Mouse (Mus musculus) CD4-positive, CD25-positive, alpha-beta regulatory T cell (primary cell): ENCODE data around the gene Krtap14. TPM values are rescaled to one million over a fixed set of nuclear protein-coding genes. Genes with fewer than 3 reads are reported as not detected.

Experiments used
- polyA plus RNA-seq: library from polyadenylated mRNA; unstranded; fragments of 100-300 nt; shearing (Covaris generic); gene quantifications from one replicate; pipeline ENCODE4 v1.2.1, GENCODE M21; 2017

Gene Krtap14
- not detected for polyA plus RNA-seq

GRCm38 (mm10) chr16:88826095-88826652 is at the start of gene Krtap14:
TSS of gene Krtap14 (minus strand) at chr16:88826145.

GRCm38 (mm10) chr16:88874169-88874568 is 48.2 kb upstream of the Krtap14 start, which contains the start of gene Krtap19-2:
TSS of gene Krtap19-2 (minus strand) at chr16:88874269.

DNA sequence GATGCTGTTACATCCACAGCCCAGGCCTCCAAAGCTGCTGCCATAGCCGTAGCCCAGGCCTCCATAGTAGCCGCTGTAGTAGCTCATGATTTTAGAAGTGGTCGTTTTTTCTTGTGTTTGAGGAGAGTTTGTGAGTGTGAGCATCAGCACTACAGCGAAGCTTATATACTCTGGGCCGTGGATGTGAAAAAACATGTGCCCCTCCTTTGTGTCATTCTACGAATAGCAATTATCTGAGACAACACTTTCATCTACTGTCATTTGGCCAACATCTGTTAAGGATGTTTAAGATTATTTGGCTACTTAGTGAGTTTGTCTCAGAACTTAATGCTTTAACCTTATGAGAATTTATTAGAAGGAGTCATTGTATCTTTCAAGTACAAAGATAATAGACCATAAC is 43.4 kb upstream of the Krtap14 start, which contains the start of gene Krtap19-1:
Gene Krtap19-1 (minus strand): TSS at position 101 of the 400 bp plus-strand sequence.

DNA sequence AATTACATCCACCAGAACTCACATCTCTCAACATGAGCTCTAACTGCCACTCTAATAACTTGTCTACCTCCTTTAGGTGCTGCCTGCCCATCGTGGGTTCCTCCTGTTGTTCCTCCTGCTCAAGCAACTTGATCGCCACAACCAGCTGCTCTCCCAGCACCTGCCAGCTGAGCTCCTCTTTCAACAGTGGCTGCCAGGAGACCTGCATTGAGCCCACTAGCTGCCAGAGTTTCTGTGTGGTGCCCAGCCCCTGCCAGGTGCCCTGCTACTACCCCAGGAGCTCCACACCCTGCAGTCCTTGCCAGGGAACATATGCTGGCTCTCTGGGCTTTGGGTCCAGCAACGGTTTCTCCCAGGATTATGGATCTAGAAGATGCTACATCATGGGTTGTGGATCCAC is 5.9 kb downstream of the Krtap14 start, which contains the start of gene Krtap15:
Gene Krtap15 (plus strand): TSS at position 150 of the 400 bp plus-strand sequence.

DNA sequence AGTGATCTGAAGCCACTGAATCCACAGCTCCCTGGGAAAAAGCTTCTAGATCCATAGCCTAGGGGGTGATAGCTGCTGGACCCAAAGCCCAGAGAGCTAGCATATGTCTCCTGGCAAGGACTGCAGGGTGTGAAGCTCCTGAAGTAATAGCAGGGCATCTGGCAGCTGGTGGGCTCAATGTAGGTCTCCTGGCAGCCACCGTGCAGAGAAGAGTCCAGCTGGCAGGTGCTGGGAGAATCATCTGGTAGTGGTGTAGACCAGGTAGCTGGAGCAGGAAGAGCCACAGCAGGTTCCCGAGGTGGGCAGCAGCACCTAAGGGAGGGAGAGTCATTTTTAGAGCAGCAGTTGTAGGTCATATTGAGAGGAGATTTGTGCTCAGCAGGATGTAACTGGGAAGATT is 14.1 kb downstream of the Krtap14 start, which contains the start of gene Gm20741:
Gene Gm20741 (minus strand): TSS at position 394 of the 400 bp plus-strand sequence.

GRCm38 (mm10) chr16:88777596-88777995 is 48.3 kb downstream of the Krtap14 start, which contains the start of gene Gm5965:
TSS of gene Gm5965 (plus strand) at chr16:88777896.

DNA sequence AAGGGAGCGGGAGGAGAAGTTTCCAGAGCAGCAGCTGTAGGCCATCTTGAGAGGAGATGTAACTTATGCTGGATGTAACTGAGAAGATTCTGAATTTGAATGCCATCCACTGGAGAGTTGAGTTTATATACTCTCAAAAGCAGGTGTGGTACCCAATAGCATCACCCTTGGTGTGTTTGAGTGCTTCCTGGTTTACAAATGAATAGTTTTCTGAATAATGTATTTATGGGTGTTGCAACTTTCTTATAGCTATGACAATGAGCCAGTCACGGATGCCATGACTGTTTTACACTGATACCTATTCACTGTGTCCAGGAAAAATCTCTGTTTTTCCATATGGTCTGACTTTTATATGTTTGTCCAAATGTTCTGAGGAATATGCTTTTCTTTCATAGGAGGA is 51.8 kb downstream of the Krtap14 start, which contains the start of gene 2310057N15Rik:
Gene 2310057N15Rik (minus strand): TSS at position 101 of the 400 bp plus-strand sequence.

Other genes with a start within 250 kb of the Krtap14 start
- not detected for gene Krtap24-1, start 213.9 kb downstream of the Krtap14 start, polyA plus RNA-seq
- not detected for gene 2310079G19Rik, start 198.5 kb downstream of the Krtap14 start, polyA plus RNA-seq
- gene Krtap26-1, start 178.3 kb downstream of the Krtap14 start, polyA plus RNA-seq, result not detected
- gene Krtap27-1, start 154.5 kb downstream of the Krtap14 start, polyA plus RNA-seq, result not detected
- not detected for gene 2310061N02Rik, start 118.2 kb downstream of the Krtap14 start, polyA plus RNA-seq
- not detected for gene Krtap13-1, start 97.3 kb downstream of the Krtap14 start, polyA plus RNA-seq
- gene Krtap13, start 74.5 kb downstream of the Krtap14 start, polyA plus RNA-seq, result not detected
- gene 2310034C09Rik, start 67.3 kb downstream of the Krtap14 start, polyA plus RNA-seq, result not detected
- not detected for gene 2310057N15Rik, start 51.9 kb downstream of the Krtap14 start, polyA plus RNA-seq
- gene Gm5965, start 48.2 kb downstream of the Krtap14 start, polyA plus RNA-seq, result not detected
- not detected for gene Gm20741, start 13.9 kb downstream of the Krtap14 start, polyA plus RNA-seq
- gene Krtap15, start 5.9 kb downstream of the Krtap14 start, polyA plus RNA-seq, result not detected
- gene Krtap19-1, start 43.3 kb upstream of the Krtap14 start, polyA plus RNA-seq, result not detected
- not detected for gene Krtap19-2, start 48.1 kb upstream of the Krtap14 start, polyA plus RNA-seq
- gene Krtap19-3, start 51.9 kb upstream of the Krtap14 start, polyA plus RNA-seq, result not detected
- not detected for gene Krtap19-4, start 58.9 kb upstream of the Krtap14 start, polyA plus RNA-seq
- gene Krtap19-5, start 70.3 kb upstream of the Krtap14 start, polyA plus RNA-seq, result not detected
- gene Krtap19-9b, start 106.1 kb upstream of the Krtap14 start, polyA plus RNA-seq, result not detected
- gene Krtap16-3, start 136.7 kb upstream of the Krtap14 start, polyA plus RNA-seq, result not detected
- gene Krtap22-2, start 184.6 kb upstream of the Krtap14 start, polyA plus RNA-seq, result not detected
- not detected for gene Gm10229, start 189.1 kb upstream of the Krtap14 start, polyA plus RNA-seq
- gene Krtap6-1, start 205.6 kb upstream of the Krtap14 start, polyA plus RNA-seq, result not detected
- not detected for gene Gm10228, start 215.3 kb upstream of the Krtap14 start, polyA plus RNA-seq
- gene Krtap6-5, start 221.7 kb upstream of the Krtap14 start, polyA plus RNA-seq, result not detected
- gene 1110025L11Rik, start 237.9 kb upstream of the Krtap14 start, polyA plus RNA-seq, result not detected